Mouse (Mus musculus): ENCODE data around the gene Enpep. TPM values are rescaled to one million over a fixed set of nuclear protein-coding genes. Genes with fewer than 3 reads are reported as not detected.

The Enpep gene
- total and polyA plus RNA-seq, 3 experiments, result 0.10 TPM; not detected in 2

DNA sequence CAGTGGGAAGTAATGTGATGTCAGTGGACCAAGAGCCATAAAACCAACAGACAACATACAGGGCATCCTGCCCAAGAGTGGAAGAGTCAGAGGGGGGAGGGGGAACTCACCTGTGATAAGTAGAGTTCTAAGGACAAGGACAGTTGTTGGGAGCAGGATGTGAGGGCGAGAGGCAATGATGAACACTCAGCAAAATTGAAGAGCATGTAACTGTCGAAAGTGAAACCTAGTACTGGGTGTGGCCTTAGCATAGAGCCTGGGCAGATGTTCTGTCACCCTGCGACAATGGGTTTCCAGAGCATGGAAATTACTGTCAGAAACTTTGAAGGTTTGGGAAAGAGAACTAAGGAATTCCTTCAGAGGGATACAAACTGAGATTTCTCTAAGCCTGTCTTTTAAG lies 46.6 kb upstream of the Enpep start (continued):
- peak; percentile 75 for TF ChIP-seq IRF4 (IDR thresholded peaks at IDR 0.05; ENCODE audit: low read depth, low read length)
- TF ChIP-seq SIN3A (IDR thresholded peaks at IDR 0.05; ENCODE audit: low read length), result no peak

GRCm38 (mm10) chr3:129375087-129375486 lies 42.6 kb upstream of the Enpep start:
- dilution Hi-C loops (cut with MboI; ENCODE audit: extremely low pct_ligation_motif_present, extremely low pct_unique_long_range_greater_than_20kb, low sequenced_read_pairs), result no loop called here
- no peak overlapping the region for H3K9ac ChIP-seq (ENCODE audit: insufficient read depth, low read depth)

GRCm38 (mm10) chr3:129373108-129373507 lies 40.6 kb upstream of the Enpep start:
- DNase-seq (ENCODE audit: extremely low read depth), result no peak
- Histone ChIP-seq H3K36me3 (replicated peaks in 1 of 2; ENCODE audit: control insufficient read depth in 1 of 2, insufficient read depth in 1 of 2, low read length in 1 of 2) (no peaks in the 10 kb centered on the region), H3K4me1 (ENCODE audit: control insufficient read depth in 1 of 2, insufficient read depth in 2 of 2) (no peaks in the 10 kb centered on the region), H3K4me2 (ENCODE audit: insufficient read depth, low read depth, poor library complexity, severe bottlenecking) (no peak overlapping the region), H3K27ac (ENCODE audit: insufficient read depth, low read depth) (no peak overlapping the region), H3K79me2 (replicated peaks; ENCODE audit: control insufficient read depth, extremely low read depth, insufficient read depth, poor library complexity, severe bottlenecking) (no peaks in the 10 kb centered on the region), H3K4me3 (replicated peaks in 1 of 3; ENCODE audit: low read depth in 2 of 3, low read length in 2 of 3, poor library complexity in 1 of 3) (no peak overlapping the region), H3K27me3 (replicated peaks) (no peaks in the 10 kb centered on the region), H3K9ac (ENCODE audit: insufficient read depth, low read depth) (no peak overlapping the region), H3K9me3 (replicated peaks; ENCODE audit: low read length) (no peaks in the 10 kb centered on the region)
- in situ Hi-C loops (cut with MboI; ENCODE audit: low pct_ligation_motif_present, low pct_unique_long_range_greater_than_20kb, low sequenced_read_pairs), result no loop called here
- dilution Hi-C loops (cut with MboI; ENCODE audit: extremely low pct_ligation_motif_present, extremely low pct_unique_long_range_greater_than_20kb, low sequenced_read_pairs), result no loop called here
- no peak for TF ChIP-seq ZNF384 (IDR thresholded peaks at IDR 0.05; ENCODE audit: low read depth, low read length)
- no peak for TF ChIP-seq NRF1 (IDR thresholded peaks at IDR 0.05; ENCODE audit: low read depth, low read length)
- TF ChIP-seq MYC (IDR thresholded peaks at IDR 0.05; ENCODE audit: low read depth, low read length), result no peak
- TF ChIP-seq BHLHE40 (IDR thresholded peaks at IDR 0.05; ENCODE audit: low read depth, low read length), result no peak
- TF ChIP-seq ZC3H11A (IDR thresholded peaks at IDR 0.05; ENCODE audit: low read depth, low read length), result no peak
- TF ChIP-seq RCOR1 (conservative IDR thresholded peaks at IDR 0.05; ENCODE audit: low read depth, low read length), result no peak
- no peak for TF ChIP-seq MAFK (IDR thresholded peaks at IDR 0.05; ENCODE audit: insufficient replicate concordance, low read length)
- TF ChIP-seq KAT2A (IDR thresholded peaks at IDR 0.05; ENCODE audit: insufficient replicate concordance, low read length), result no peak
- no peak for TF ChIP-seq ETS1 (conservative IDR thresholded peaks at IDR 0.05; ENCODE audit: low read depth, low read length)
- no peak for TF ChIP-seq GABPA (IDR thresholded peaks at IDR 0.05; ENCODE audit: insufficient replicate concordance, low read depth, low read length)

More at GRCm38 (mm10) chr3:129375087-129375486, 42.6 kb upstream of the Enpep start:
- H3K4me2 ChIP-seq (ENCODE audit: insufficient read depth, low read depth, poor library complexity, severe bottlenecking), result no peak overlapping the region
- H3K36me3 ChIP-seq (replicated peaks in 1 of 2; ENCODE audit: control insufficient read depth in 1 of 2, insufficient read depth in 1 of 2, low read length in 1 of 2), result no peaks in the 10 kb centered on the region
- H3K79me2 ChIP-seq (replicated peaks; ENCODE audit: control insufficient read depth, extremely low read depth, insufficient read depth, poor library complexity, severe bottlenecking), result no peaks in the 10 kb centered on the region
- H3K9me3 ChIP-seq (replicated peaks; ENCODE audit: low read length), result no peaks in the 10 kb centered on the region
- H3K4me1 ChIP-seq (ENCODE audit: control insufficient read depth in 1 of 2, insufficient read depth in 2 of 2), result peaks cover 2 to 12% of the 10 kb centered on the region in 2 experiments; a peak in 2 of 4 replicates
- in situ Hi-C loops (cut with MboI; ENCODE audit: low pct_ligation_motif_present, low pct_unique_long_range_greater_than_20kb, low sequenced_read_pairs), result no loop called here
- H3K4me3 ChIP-seq (replicated peaks in 1 of 3; ENCODE audit: low read depth in 2 of 3, low read length in 2 of 3, poor library complexity in 1 of 3), result no peak overlapping the region
- no peaks in the 10 kb centered on the region for H3K27me3 ChIP-seq (replicated peaks)
- H3K27ac ChIP-seq (ENCODE audit: insufficient read depth, low read depth), result no peak overlapping the region
- DNase-seq (ENCODE audit: extremely low read depth), result no peak
- TF ChIP-seq JUND (conservative IDR thresholded peaks at IDR 0.05; ENCODE audit: low read depth, low read length), result no peak
- TF ChIP-seq MYC (IDR thresholded peaks at IDR 0.05; ENCODE audit: low read depth, low read length), result no peak
- no peak for TF ChIP-seq POLR2AphosphoS2 (IDR thresholded peaks at IDR 0.05; ENCODE audit: low read depth, low read length)
- TF ChIP-seq IRF4 (IDR thresholded peaks at IDR 0.05; ENCODE audit: low read depth, low read length), result no peak
- TF ChIP-seq MAFK (IDR thresholded peaks at IDR 0.05; ENCODE audit: insufficient replicate concordance, low read length), result peak; percentile 74
